Mouse (Mus musculus) bone marrow, adult 2 months (tissue): ENCODE results near the gene Ppp1r12c.

Experiments used
- CTCF ChIP-seq: fragments of 200-500 bp; IDR thresholded peaks from 2 replicates; pipeline ENCODE4 v1.5.1; 2011; ENCODE audit warnings: low read length, control low read depth; ENCODE audit not compliant: control insufficient read depth, insufficient read depth
- POLR2A ChIP-seq: fragments of 200-500 bp; IDR thresholded peaks from 2 replicates; pipeline ENCODE4 v1.6.1; 2011; ENCODE audit warnings: low read depth, mild to moderate bottlenecking, control low read depth, low read length, borderline replicate concordance; ENCODE audit not compliant: control insufficient read depth

DNA sequence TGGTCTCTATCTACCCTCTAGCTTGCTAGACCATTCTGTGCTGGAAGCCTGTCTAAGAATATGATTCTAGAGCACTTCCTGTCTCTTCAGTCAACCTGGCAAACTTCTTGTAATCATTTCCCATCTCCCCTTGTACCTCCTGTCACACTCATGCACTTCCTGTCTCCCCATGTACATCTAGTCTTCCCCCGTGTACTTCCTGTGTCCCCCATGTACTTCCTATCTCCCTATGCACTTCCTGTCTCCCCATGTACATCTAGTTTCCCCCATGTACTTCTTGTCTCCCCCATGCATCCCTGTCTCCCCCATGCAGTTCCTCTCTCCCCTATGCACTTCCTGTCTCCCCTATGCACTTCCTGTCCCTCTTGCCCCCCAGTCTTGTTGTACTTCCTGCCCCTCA is 17.0 kb upstream of the Ppp1r12c start:
- no peak for TF ChIP-seq CTCF
- no peak for TF ChIP-seq POLR2A
